Mouse (Mus musculus) heart, postnatal 0 days (tissue): ENCODE results near the gene Akr1b8.

Experiments
- CTCF ChIP-seq: IDR thresholded peaks from 2 replicates; pipeline ENCODE4 v1.5.1; 2016; ENCODE audit warnings: antibody characterized with exemption, control low read depth, low read depth
- EP300 ChIP-seq: IDR thresholded peaks from 2 replicates; pipeline ENCODE4 v1.6.1; 2016; ENCODE audit warnings: antibody characterized with exemption, low read depth

DNA sequence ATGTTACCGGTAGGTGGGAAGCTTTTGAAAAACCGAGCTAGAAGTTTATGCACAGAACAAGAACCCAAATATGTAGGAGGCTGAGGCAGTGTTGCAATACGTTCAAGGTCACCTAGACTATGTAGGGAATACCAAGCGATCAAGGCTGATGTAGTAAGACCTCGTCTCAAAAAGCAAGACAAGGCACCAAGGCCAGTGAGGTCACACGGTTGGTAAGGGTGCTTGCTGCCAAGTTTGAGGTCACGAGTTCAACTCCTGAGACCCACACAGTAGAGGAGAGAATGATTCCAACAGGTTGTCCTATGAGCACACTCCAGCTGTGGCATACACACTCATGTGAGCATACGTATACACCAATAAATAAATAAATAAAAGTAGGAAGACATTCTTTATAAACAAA, 16.2 kb downstream of the Akr1b8 start:
- no peak for TF ChIP-seq CTCF
- no peak for TF ChIP-seq EP300
